Mouse (Mus musculus) lung, postnatal 0 days (tissue): ENCODE measurements at regions not wholly inside any gene's neighbourhood (a gene's known extent, or its start where the extent isn't known, plus 50 kb on each side); places are given as distances from the start of the nearest gene placed in this dataset.

Source experiments
- ATAC-seq: fragments of 200-750 bp; cut with Nextera tagmentation; 2 replicates; pipeline ENCODE4 v1.8.0; 2017; ENCODE audit warnings: moderate library complexity
- DNase-seq: peaks from one replicate; pipeline ENCODE4 v3.0.0-alpha.2; 2016; ENCODE audit warnings: low spot score
- H3K27ac ChIP-seq: fragments of 300-500 bp; sonication (generic); 2 replicates; pipeline ENCODE4 v1.5.1; 2014; ENCODE audit warnings: antibody characterized with exemption, mild to moderate bottlenecking, low read length, mixed read lengths
- H3K27me3 ChIP-seq: fragments of 300-500 bp; sonication (generic); replicated peaks from 2 replicates; pipeline ENCODE4 v1.6.1; 2014; ENCODE audit warnings: low read length, mixed read lengths; ENCODE audit not compliant: insufficient read depth
- H3K36me3 ChIP-seq: fragments of 300-500 bp; sonication (generic); 2 replicates; pipeline ENCODE4 v1.6.1; 2014; ENCODE audit warnings: low read length, mixed read lengths; ENCODE audit not compliant: insufficient read depth
- H3K4me1 ChIP-seq: fragments of 300-500 bp; sonication (generic); 2 replicates; pipeline ENCODE4 v1.6.1; 2014; ENCODE audit warnings: antibody characterized with exemption, low read depth, low read length, mixed read lengths; ENCODE audit not compliant: insufficient read depth
- H3K4me2 ChIP-seq: fragments of 300-500 bp; sonication (generic); replicated peaks from 2 replicates; pipeline ENCODE4 v1.6.1; 2014; ENCODE audit warnings: low read depth, mild to moderate bottlenecking, low read length, moderate library complexity, mixed read lengths
- H3K4me3 ChIP-seq: fragments of 300-500 bp; sonication (generic); 2 replicates; pipeline ENCODE4 v1.5.1; 2014; ENCODE audit warnings: low read depth, low read length
- H3K9ac ChIP-seq: fragments of 300-500 bp; sonication (generic); replicated peaks from 2 replicates; pipeline ENCODE4 v1.6.1; 2014; ENCODE audit warnings: low read depth, mild to moderate bottlenecking
- H3K9me3 ChIP-seq: fragments of 300-500 bp; sonication (generic); 2 replicates; pipeline ENCODE4 v1.6.1; 2016; ENCODE audit warnings: low read length, mixed read lengths
- CTCF ChIP-seq: IDR thresholded peaks from 2 replicates; pipeline ENCODE4 v1.5.1; 2016; ENCODE audit warnings: antibody characterized with exemption, mild to moderate bottlenecking
- EP300 ChIP-seq: IDR thresholded peaks from 2 replicates; pipeline ENCODE4 v1.6.1; 2016; ENCODE audit warnings: antibody characterized with exemption, mild to moderate bottlenecking, control low read depth
- WGBS: fragments of 180-500 bp; shearing (Covaris S2); extraction: QIAGEN DNeasy Blood & Tissue Kit; methylation state at CpG from one replicate; pipeline ENCODE4 v1.1.7; 2014; 5-methylcytosine and 5-hydroxymethylcytosine counted together

DNA sequence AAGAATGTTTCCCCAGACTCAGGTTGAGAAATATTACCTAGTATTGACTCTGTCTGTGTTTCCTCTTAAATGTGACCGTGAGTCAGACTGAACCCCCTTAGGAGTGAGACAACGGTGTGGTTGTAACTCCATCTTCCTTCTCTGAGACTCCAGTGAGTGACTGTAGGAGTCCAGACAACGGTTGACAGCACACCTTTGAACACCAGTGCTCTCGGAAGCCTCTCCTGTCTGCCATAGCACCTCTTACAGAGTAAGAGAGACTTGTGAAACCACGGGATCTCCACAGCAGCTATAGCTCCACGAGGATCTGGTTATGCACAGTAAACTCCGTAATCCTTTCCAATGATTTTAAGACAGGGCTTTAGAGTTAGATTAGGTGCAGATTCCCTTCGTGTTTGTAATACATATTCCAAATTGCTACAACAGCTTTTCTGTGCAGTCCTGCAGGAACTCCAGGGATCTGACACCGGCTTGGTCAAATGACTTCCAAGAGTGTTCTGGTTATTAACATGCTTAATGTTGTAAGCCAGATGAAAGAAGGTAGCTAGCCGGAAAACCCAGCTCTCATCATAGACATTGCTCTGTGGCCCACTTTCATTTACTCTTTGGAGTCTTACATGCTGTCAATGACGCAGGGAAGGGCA lies 72.7 kb upstream of the Cdh6 start:
- Histone ChIP-seq H3K4me1 (no peaks in the 10 kb centered on the region), H3K36me3 (no peaks in the 10 kb centered on the region), H3K9me3 (no peaks in the 10 kb centered on the region), H3K9ac (no peak overlapping the region), H3K4me2 (no peak overlapping the region), H3K27me3 (no peaks in the 10 kb centered on the region), H3K27ac (no peak overlapping the region), H3K4me3 (no peak overlapping the region)
- TF ChIP-seq CTCF: no peak
- TF ChIP-seq EP300: no peak
- WGBS: 82% methylated on average over 11 of the region's 11 CpGs
- no peak for DNase-seq
- ATAC-seq: no peak

DNA sequence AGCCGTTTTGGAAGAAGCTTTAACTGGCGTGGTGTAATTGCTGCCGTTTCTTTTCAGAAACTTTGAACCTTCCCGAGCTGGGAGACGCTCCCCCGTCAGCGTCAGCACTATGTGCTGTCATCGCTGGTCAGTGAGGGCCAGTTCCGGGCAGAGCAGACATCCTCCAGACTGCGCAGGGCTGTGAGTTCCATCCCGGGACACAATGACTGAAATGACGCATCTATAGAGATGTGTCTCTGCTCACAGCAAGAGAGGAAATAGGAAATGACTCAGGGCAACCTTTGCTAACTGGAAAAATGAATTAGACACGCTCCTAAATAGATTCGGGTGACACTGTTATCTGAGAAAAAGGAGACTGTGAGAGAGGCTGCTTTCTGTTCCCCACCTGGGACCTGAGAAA lies 70.8 kb upstream of the Cdh6 start:
- no peaks in the 10 kb centered on the region for H3K36me3 ChIP-seq
- H3K27me3 ChIP-seq: no peaks in the 10 kb centered on the region
- H3K9me3 ChIP-seq: no peaks in the 10 kb centered on the region
- peak; percentile 51 for DNase-seq
- H3K4me2 ChIP-seq: no peak overlapping the region
- H3K27ac ChIP-seq: no peak overlapping the region
- no peaks in the 10 kb centered on the region for H3K4me1 ChIP-seq
- peak; percentile 72 for ATAC-seq
- 36% methylated on average over 14 of the region's 14 CpGs for WGBS
- no peak overlapping the region for H3K4me3 ChIP-seq
- no peak overlapping the region for H3K9ac ChIP-seq
- TF ChIP-seq EP300: no peak
- TF ChIP-seq CTCF: no peak

DNA sequence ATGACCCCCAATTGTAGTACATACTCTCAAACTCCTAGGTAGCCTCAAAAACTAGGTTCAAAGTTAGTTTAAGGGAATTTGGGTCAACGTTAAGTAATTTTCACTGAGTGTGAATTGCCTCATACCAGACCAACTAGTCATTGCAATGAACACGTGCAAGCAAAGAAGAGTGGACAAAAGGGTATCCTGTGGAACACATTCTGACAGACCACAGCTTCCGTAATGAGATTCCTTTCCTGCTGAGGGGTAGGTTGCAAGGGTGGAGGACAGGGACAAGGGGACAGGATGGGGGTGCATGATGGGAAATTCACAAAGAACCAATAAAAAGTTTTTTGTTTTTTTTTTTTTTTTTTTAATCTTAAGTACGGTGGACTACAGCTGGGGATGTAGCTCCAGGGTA lies 70.1 kb upstream of the Cdh6 start:
- no peak for TF ChIP-seq EP300
- TF ChIP-seq CTCF: no peak
- no peaks in the 10 kb centered on the region for H3K36me3 ChIP-seq
- no peaks in the 10 kb centered on the region for H3K4me1 ChIP-seq
- H3K4me3 ChIP-seq: no peak overlapping the region
- WGBS: 73% methylated on average over 4 of the region's 4 CpGs
- no peaks in the 10 kb centered on the region for H3K9me3 ChIP-seq
- H3K27me3 ChIP-seq: no peaks in the 10 kb centered on the region
- DNase-seq: no peak
- no peak overlapping the region for H3K27ac ChIP-seq
- ATAC-seq: no peak
- H3K4me2 ChIP-seq: no peak overlapping the region
- no peak overlapping the region for H3K9ac ChIP-seq

DNA sequence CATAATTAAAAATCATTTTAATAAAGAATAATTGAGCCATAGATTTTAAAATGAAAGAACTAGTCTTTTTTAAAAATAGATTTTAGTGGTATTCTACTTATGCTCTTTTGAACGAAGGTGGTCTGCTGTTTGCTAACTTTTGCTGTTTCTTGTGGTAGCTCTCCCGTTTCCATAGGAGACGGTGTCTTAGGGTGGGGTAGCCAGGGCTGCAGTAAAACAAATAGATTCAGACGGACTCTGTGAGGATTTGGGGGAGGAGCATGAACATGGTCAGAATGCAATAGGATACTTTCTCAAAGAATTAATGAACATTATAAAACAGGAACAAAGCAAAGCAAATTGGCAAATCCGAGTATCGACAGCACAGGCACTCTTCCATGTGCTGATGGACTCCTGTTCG lies 67.5 kb upstream of the Cdh6 start:
- no peak overlapping the region for H3K4me3 ChIP-seq
- no peaks in the 10 kb centered on the region for H3K27me3 ChIP-seq
- no peaks in the 10 kb centered on the region for H3K9me3 ChIP-seq
- WGBS: 61% methylated on average over 7 of the region's 7 CpGs
- no peak for DNase-seq
- H3K27ac ChIP-seq: no peak overlapping the region
- H3K4me1 ChIP-seq: no peaks in the 10 kb centered on the region
- H3K36me3 ChIP-seq: no peaks in the 10 kb centered on the region
- ATAC-seq: no peak
- H3K4me2 ChIP-seq: no peak overlapping the region
- no peak for TF ChIP-seq CTCF
- no peak for TF ChIP-seq EP300
- no peak overlapping the region for H3K9ac ChIP-seq

DNA sequence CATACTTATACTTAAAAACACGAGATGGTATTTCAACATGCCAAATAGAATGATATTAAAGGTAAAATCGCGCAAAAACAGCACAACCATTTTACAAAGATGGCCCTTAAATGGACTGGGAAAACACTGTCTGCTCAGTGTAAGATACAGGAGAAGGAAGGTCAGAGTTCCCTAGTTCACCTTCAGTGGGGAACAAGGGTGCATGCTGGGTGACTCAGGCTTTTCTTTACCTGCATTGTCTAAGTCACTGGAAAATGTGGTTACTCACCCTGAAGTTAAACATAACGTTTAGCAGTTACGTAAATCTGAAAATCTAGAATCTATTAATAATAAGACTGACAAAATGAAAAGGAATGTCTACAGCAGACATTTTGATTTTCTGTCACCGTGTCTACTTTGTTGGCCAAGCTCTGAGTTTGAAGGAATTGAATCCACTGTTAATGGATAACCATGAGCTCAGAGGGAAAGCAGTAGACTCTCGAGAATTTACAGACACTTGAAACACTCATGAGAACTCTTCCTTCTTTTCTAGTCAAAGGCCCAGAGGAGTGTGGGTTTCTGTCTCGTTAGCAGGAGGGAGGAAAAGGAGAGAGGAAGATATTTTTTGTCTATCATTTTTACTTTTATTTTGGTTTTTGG lies 63.5 kb upstream of the Cdh6 start:
- 60% methylated on average over 8 of the region's 8 CpGs for WGBS
- ATAC-seq: 0 out of 2 replicates have a peak, but pooled peaks have one; percentile 43
- DNase-seq: peak; percentile 37

DNA sequence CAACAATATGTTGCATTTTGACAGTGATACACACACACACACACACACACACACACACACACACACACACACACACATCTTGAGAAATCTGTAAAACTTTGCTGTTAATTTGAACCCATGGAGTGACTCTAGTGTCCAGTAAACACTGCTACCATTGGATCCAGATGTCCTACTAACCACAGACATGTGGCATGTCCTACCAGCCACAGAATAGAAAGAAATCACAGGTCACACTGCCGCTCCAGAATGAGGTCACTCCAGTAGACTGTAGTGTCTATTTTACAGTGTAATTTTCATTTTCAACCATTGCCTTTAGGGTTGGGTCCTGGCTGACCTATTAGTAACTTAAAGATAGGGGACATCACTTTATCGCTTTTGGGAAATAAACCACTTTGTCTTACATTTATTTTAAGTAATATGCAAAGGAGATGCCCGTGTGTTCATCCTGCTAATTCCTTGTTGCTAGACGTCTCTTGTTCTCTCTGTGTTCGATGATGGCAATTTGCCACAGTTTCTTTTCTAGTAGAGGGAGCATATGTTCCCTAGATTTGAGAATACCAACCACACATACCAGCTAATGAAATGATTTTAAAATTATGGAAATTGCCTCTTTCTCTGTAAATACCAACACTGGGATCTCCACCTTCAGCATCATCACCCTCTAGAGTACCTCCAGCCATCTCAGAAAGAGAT lies 59.2 kb upstream of the Cdh6 start:
- Histone ChIP-seq H3K9ac (no peak overlapping the region), H3K27ac (no peak overlapping the region), H3K27me3 (no peaks in the 10 kb centered on the region), H3K4me3 (no peak overlapping the region), H3K36me3 (no peaks in the 10 kb centered on the region), H3K9me3 (no peaks in the 10 kb centered on the region), H3K4me2 (no peak overlapping the region), H3K4me1 (no peaks in the 10 kb centered on the region)
- DNase-seq (no peak), ATAC-seq (no peak)
- TF ChIP-seq CTCF (no peak), EP300 (no peak)
- 86% methylated on average over 5 of the region's 5 CpGs for WGBS

More for the DNA sequence above, 63.5 kb upstream of the Cdh6 start:
- TF ChIP-seq CTCF: no peak
- TF ChIP-seq EP300: no peak
- Histone ChIP-seq H3K27me3 (no peaks in the 10 kb centered on the region), H3K27ac (no peak overlapping the region), H3K4me1 (no peaks in the 10 kb centered on the region), H3K4me3 (no peak overlapping the region), H3K9ac (no peak overlapping the region), H3K9me3 (no peaks in the 10 kb centered on the region), H3K36me3 (no peaks in the 10 kb centered on the region), H3K4me2 (no peak overlapping the region)
